Mouse (Mus musculus) lung, postnatal 0 days (tissue): ENCODE data around the gene Alg12. TPM values are rescaled to one million over a fixed set of nuclear protein-coding genes. Genes with fewer than 3 reads are reported as not detected.

Source experiments
- ATAC-seq: fragments of 200-750 bp; cut with Nextera tagmentation; 2 replicates; pipeline ENCODE4 v1.8.0; 2017; ENCODE audit warnings: moderate library complexity
- DNase-seq: peaks from one replicate; pipeline ENCODE4 v3.0.0-alpha.2; 2016; ENCODE audit warnings: low spot score
- H3K27ac ChIP-seq: fragments of 300-500 bp; sonication (generic); 2 replicates; pipeline ENCODE4 v1.5.1; 2014; ENCODE audit warnings: antibody characterized with exemption, mild to moderate bottlenecking, low read length, mixed read lengths
- H3K27me3 ChIP-seq: fragments of 300-500 bp; sonication (generic); replicated peaks from 2 replicates; pipeline ENCODE4 v1.6.1; 2014; ENCODE audit warnings: low read length, mixed read lengths; ENCODE audit not compliant: insufficient read depth
- H3K36me3 ChIP-seq: fragments of 300-500 bp; sonication (generic); 2 replicates; pipeline ENCODE4 v1.6.1; 2014; ENCODE audit warnings: low read length, mixed read lengths; ENCODE audit not compliant: insufficient read depth
- H3K4me1 ChIP-seq: fragments of 300-500 bp; sonication (generic); 2 replicates; pipeline ENCODE4 v1.6.1; 2014; ENCODE audit warnings: antibody characterized with exemption, low read depth, low read length, mixed read lengths; ENCODE audit not compliant: insufficient read depth
- H3K4me2 ChIP-seq: fragments of 300-500 bp; sonication (generic); replicated peaks from 2 replicates; pipeline ENCODE4 v1.6.1; 2014; ENCODE audit warnings: low read depth, mild to moderate bottlenecking, low read length, moderate library complexity, mixed read lengths
- H3K4me3 ChIP-seq: fragments of 300-500 bp; sonication (generic); 2 replicates; pipeline ENCODE4 v1.5.1; 2014; ENCODE audit warnings: low read depth, low read length
- H3K9ac ChIP-seq: fragments of 300-500 bp; sonication (generic); replicated peaks from 2 replicates; pipeline ENCODE4 v1.6.1; 2014; ENCODE audit warnings: low read depth, mild to moderate bottlenecking
- H3K9me3 ChIP-seq: fragments of 300-500 bp; sonication (generic); 2 replicates; pipeline ENCODE4 v1.6.1; 2016; ENCODE audit warnings: low read length, mixed read lengths
- CTCF ChIP-seq: IDR thresholded peaks from 2 replicates; pipeline ENCODE4 v1.5.1; 2016; ENCODE audit warnings: antibody characterized with exemption, mild to moderate bottlenecking
- EP300 ChIP-seq: IDR thresholded peaks from 2 replicates; pipeline ENCODE4 v1.6.1; 2016; ENCODE audit warnings: antibody characterized with exemption, mild to moderate bottlenecking, control low read depth
- WGBS: fragments of 180-500 bp; shearing (Covaris S2); extraction: QIAGEN DNeasy Blood & Tissue Kit; methylation state at CpG from one replicate; pipeline ENCODE4 v1.1.7; 2014; 5-methylcytosine and 5-hydroxymethylcytosine counted together
- polyA plus RNA-seq: library from polyadenylated mRNA; unstranded; fragments of >200 nt; fragmentation: Nextera tagmentation; extraction: Ambion mirVana; gene quantifications from 2 replicates; pipeline ENCODE4 v1.2.1, GENCODE M21; 2015

Alg12 gene
- polyA plus RNA-seq, 1 experiment from 2014 or later = 7.2 TPM

GRCm38 (mm10) chr15:88755761-88756160 is 63.4 kb downstream of the Alg12 start:
- no peak for DNase-seq
- TF ChIP-seq EP300 = no peak
- no peak for TF ChIP-seq CTCF
- 98% methylated on average over 17 of the region's 18 CpGs for WGBS
- no peak overlapping the region for H3K27ac ChIP-seq
- H3K9ac ChIP-seq = no peak overlapping the region
- H3K4me3 ChIP-seq = no peak overlapping the region
- peaks cover 8% of the 10 kb centered on the region; the same call in 1 of the 2 replicates for H3K4me1 ChIP-seq
- H3K36me3 ChIP-seq = no peaks in the 10 kb centered on the region
- no peak for ATAC-seq
- H3K4me2 ChIP-seq = no peak overlapping the region
- no peaks in the 10 kb centered on the region for H3K9me3 ChIP-seq
- no peaks in the 10 kb centered on the region for H3K27me3 ChIP-seq

Other genes with a start within 250 kb of the Alg12 start
- gene Zdhhc25, start 219.0 kb downstream of the Alg12 start, polyA plus RNA-seq = not detected in 2 replicates
- 17.1 and 18.1 TPM in 2 replicates for gene Brd1, start 85.1 kb downstream of the Alg12 start, polyA plus RNA-seq
- gene Zbed4, start 67.7 kb downstream of the Alg12 start, polyA plus RNA-seq = 4.7 and 4.8 TPM in 2 replicates
- 62.6 and 76.5 TPM in 2 replicates for gene Creld2, start 328 bp upstream of the Alg12 start, polyA plus RNA-seq
- gene Pim3, start 42.9 kb upstream of the Alg12 start, polyA plus RNA-seq = 66.0 and 69.6 TPM in 2 replicates
- gene Ttll8, start 135.1 kb upstream of the Alg12 start, polyA plus RNA-seq = 0.06 and 0.07 TPM in 2 replicates
- 21.5 and 29.4 TPM in 2 replicates for gene Mlc1, start 159.7 kb upstream of the Alg12 start, polyA plus RNA-seq
- 0.42 and 0.88 TPM in 2 replicates for gene Mov10l1, start 163.6 kb upstream of the Alg12 start, polyA plus RNA-seq
- gene Panx2, start 240.4 kb upstream of the Alg12 start, polyA plus RNA-seq = 0.11 and 0.18 TPM in 2 replicates